Mouse (Mus musculus): Measurements from ENCODE around the gene Kcnn4.

Gene Kcnn4

DNA sequence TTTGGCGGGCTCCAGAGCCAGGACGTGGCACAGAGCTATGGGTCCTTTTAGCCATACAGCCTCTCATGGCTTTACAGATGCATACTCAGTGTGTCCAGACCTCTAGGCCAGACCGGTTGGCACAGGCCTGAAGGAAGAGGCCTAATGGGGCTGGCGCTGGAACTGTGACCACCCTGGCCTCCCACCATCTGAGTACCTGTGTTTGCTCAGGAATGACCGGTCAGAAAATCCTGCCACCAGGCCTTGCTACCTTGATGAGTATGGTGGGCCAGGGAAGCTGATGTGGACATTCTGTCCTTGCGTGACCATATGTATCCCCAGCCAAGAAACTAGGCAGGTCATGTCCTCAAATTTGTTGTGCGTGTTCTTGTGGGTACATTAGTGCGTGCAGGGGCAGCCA is 57.1 kb downstream of the Kcnn4 start:
- DNase-seq: no peak

DNA sequence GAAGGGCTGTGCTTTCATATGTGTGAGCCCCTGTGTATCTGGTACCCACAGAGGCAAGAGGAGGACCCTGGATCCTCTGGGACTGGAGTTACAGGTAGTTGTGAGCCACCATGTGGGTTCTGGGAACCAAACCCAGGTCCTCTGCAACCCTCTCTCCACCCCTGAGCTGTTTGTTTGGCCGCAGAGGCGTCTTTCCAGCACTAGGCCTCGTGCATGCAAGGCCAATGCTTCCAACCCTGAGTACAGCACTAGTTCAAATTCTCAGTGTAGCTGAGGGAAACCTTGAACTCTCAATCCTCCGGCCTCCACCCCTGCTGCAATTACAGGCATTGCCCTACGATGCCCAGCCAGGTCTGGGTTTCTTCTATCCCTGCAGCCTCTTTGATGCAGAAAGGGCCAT is 58.7 kb downstream of the Kcnn4 start:
- DNase-seq: no peak

DNA sequence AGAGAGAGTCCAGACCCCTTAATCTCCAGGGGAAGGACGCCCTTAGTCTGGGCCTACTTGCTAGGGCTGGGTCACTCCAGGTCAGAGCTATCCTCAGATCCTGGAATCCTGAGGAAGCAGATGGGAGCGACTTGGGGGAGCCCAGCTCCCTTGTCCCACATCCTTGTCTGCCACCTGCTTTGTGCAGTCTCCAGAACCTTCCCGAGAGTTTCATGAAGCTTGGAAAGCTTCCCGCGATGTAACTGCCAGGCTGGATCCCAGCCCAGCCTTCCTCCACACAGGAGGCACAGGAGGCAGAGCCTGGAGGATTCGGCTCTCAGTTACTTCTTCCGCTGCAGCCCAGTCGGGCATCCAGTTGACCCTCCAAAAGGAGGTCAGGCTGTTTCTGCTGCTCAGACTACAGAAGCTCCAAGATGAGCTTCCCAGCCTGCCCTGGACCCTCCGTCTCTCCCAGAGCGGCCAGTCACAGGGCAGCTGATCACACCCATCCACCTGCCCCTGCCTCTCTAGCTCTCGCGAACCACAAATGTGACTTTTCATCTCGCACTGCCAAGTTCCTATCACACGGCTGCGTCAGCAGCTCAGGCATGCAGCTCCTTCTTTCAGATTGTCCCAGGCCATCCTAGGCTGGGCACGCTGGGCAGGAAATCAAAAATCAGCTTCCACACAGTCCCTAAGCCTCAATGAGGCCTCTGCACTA is 59.5 kb downstream of the Kcnn4 start:
- DNase-seq: no peak

GRCm38 (mm10) chr7:24430551-24431345 is 60.7 kb downstream of the Kcnn4 start:
- no peak for DNase-seq

DNA sequence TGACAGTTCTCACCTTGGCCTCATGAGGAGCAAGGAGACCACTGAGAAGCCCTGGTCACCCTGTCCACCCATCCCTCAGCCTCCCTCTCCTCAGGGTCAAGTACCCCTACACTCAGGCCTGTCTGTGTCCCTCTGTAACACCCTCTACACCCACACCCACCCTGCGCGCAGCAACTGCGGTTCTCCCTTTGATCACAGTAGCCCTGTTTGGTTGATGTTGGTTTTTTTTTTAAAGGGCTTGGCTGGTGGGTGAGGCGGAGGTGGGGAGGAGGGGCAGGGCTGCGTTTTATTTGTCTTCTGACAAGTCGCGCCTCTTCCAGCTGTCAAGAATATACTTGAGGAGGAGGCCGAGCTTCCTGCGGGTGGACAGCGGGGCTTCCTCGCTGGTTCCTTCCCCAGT is 61.6 kb downstream of the Kcnn4 start:
- DNase-seq: no peak

GRCm38 (mm10) chr7:24435305-24435704 is 65.2 kb downstream of the Kcnn4 start:
- no peak for DNase-seq
